Mouse (Mus musculus) forebrain, postnatal 0 days (tissue): ENCODE measurements at regions not wholly inside any gene's neighbourhood (a gene's known extent, or its start where the extent isn't known, plus 50 kb on each side); places are given as distances from the start of the nearest gene placed in this dataset.

Experiments
- ATAC-seq: fragments of 200-750 bp; cut with Nextera tagmentation; 2 replicates; pipeline ENCODE4 v1.8.0; 2017; ENCODE audit warnings: mild to moderate bottlenecking, moderate library complexity
- DNase-seq: peaks from one replicate; pipeline ENCODE4 v3.0.0-alpha.2; 2015
- H3K27ac ChIP-seq: fragments of 300-500 bp; sonication (generic); 2 replicates; pipeline ENCODE4 v1.5.1; 2014; ENCODE audit warnings: low read depth, mild to moderate bottlenecking, antibody characterized with exemption, low read length, moderate library complexity, mixed read lengths
- H3K27me3 ChIP-seq: fragments of 300-500 bp; sonication (generic); 2 replicates; pipeline ENCODE4 v1.6.1; 2014; ENCODE audit warnings: mild to moderate bottlenecking, low read length, mixed read lengths; ENCODE audit not compliant: insufficient read depth
- H3K36me3 ChIP-seq: fragments of 300-500 bp; sonication (generic); 2 replicates; pipeline ENCODE4 v1.6.1; 2014; ENCODE audit warnings: mild to moderate bottlenecking, moderate library complexity; ENCODE audit not compliant: insufficient read depth
- H3K4me1 ChIP-seq: fragments of 300-500 bp; sonication (generic); 2 replicates; pipeline ENCODE4 v1.6.1; 2014; ENCODE audit warnings: antibody characterized with exemption; ENCODE audit not compliant: insufficient read depth
- H3K4me2 ChIP-seq: fragments of 300-500 bp; sonication (generic); 2 replicates; pipeline ENCODE4 v1.6.1; 2014; ENCODE audit warnings: low read depth, mild to moderate bottlenecking, moderate library complexity
- H3K4me3 ChIP-seq: fragments of 300-500 bp; sonication (generic); 2 replicates; pipeline ENCODE4 v1.5.1; 2014; ENCODE audit warnings: low read depth, low read length, mixed read lengths
- H3K9ac ChIP-seq: fragments of 300-500 bp; sonication (generic); 2 replicates; pipeline ENCODE4 v1.6.1; 2014; ENCODE audit warnings: mild to moderate bottlenecking
- H3K9me3 ChIP-seq: fragments of 300-500 bp; sonication (generic); 2 replicates; pipeline ENCODE4 v1.6.1; 2016; ENCODE audit warnings: low read length
- CTCF ChIP-seq: sonication (generic); IDR thresholded peaks from 2 replicates; pipeline ENCODE4 v1.5.1; 2016; ENCODE audit warnings: antibody characterized with exemption, control low read depth, low read depth
- WGBS: fragments of 180-500 bp; shearing (Covaris S2); extraction: QIAGEN DNeasy Blood & Tissue Kit; methylation state at CpG from one replicate; pipeline ENCODE4 v1.1.7; 2014; 5-methylcytosine and 5-hydroxymethylcytosine counted together

GRCm38 (mm10) chr4:137216908-137217497 lies 60.3 kb upstream of the Wnt4 start:
- Histone ChIP-seq H3K4me3 (no peak overlapping the region), H3K9ac (no peak overlapping the region), H3K27ac (no peak overlapping the region), H3K9me3 (no peaks in the 10 kb centered on the region), H3K4me2 (no peak overlapping the region), H3K27me3 (no peaks in the 10 kb centered on the region), H3K4me1 (no peaks in the 10 kb centered on the region), H3K36me3 (no peaks in the 10 kb centered on the region)
- 80% methylated on average over 9 of the region's 9 CpGs for WGBS
- ATAC-seq (no peak), DNase-seq (no peak)
- TF ChIP-seq CTCF, result no peak

GRCm38 (mm10) chr4:137214573-137214972 lies 62.7 kb upstream of the Wnt4 start:
- ATAC-seq (no peak), DNase-seq (no peak)
- Histone ChIP-seq H3K27me3 (no peaks in the 10 kb centered on the region), H3K36me3 (no peaks in the 10 kb centered on the region), H3K9ac (no peak overlapping the region), H3K4me2 (no peak overlapping the region), H3K9me3 (no peaks in the 10 kb centered on the region), H3K4me3 (no peak overlapping the region), H3K27ac (no peak overlapping the region), H3K4me1 (no peaks in the 10 kb centered on the region)
- 84% methylated on average over 8 of the region's 8 CpGs for WGBS
- TF ChIP-seq CTCF, result no peak

GRCm38 (mm10) chr4:137212846-137213245 lies 64.4 kb upstream of the Wnt4 start:
- Histone ChIP-seq H3K9me3 (no peaks in the 10 kb centered on the region), H3K27ac (no peak overlapping the region), H3K4me1 (no peaks in the 10 kb centered on the region), H3K27me3 (no peaks in the 10 kb centered on the region), H3K9ac (no peak overlapping the region), H3K4me2 (no peak overlapping the region), H3K4me3 (no peak overlapping the region), H3K36me3 (no peaks in the 10 kb centered on the region)
- no peak for DNase-seq
- no peak for TF ChIP-seq CTCF
- WGBS, result 86% methylated on average over 9 of the region's 9 CpGs
- ATAC-seq, result no peak

GRCm38 (mm10) chr4:137212106-137212505 lies 65.2 kb upstream of the Wnt4 start:
- WGBS, result 29% methylated on average over 14 of the region's 14 CpGs
- DNase-seq, result no peak
- H3K27ac ChIP-seq, result no peak overlapping the region

GRCm38 (mm10) chr4:137211288-137211687 lies 66.0 kb upstream of the Wnt4 start:
- H3K27me3 ChIP-seq, result no peaks in the 10 kb centered on the region
- DNase-seq (peak; percentile 18), ATAC-seq (no peak)
- H3K4me1 ChIP-seq, result no peaks in the 10 kb centered on the region
- no peaks in the 10 kb centered on the region for H3K9me3 ChIP-seq
- WGBS, result 66% methylated on average over 4 of the region's 4 CpGs
- H3K4me2 ChIP-seq, result no peak overlapping the region
- H3K4me3 ChIP-seq, result no peak overlapping the region
- H3K9ac ChIP-seq, result no peak overlapping the region
- TF ChIP-seq CTCF, result no peak
- H3K36me3 ChIP-seq, result no peaks in the 10 kb centered on the region
- no peak overlapping the region for H3K27ac ChIP-seq

More at GRCm38 (mm10) chr4:137212106-137212505, 65.2 kb upstream of the Wnt4 start:
- no peaks in the 10 kb centered on the region for H3K36me3 ChIP-seq
- H3K9ac ChIP-seq, result no peak overlapping the region
- H3K27me3 ChIP-seq, result no peaks in the 10 kb centered on the region
- H3K9me3 ChIP-seq, result no peaks in the 10 kb centered on the region
- no peak for ATAC-seq
- H3K4me2 ChIP-seq, result no peak overlapping the region
- no peaks in the 10 kb centered on the region for H3K4me1 ChIP-seq
- no peak overlapping the region for H3K4me3 ChIP-seq
- no peak for TF ChIP-seq CTCF

- TF ChIP-seq CTCF, result no peak
- 89% methylated on average over 4 of the region's 4 CpGs for WGBS
- ATAC-seq (no peak), DNase-seq (no peak)
- Histone ChIP-seq H3K4me3 (no peak overlapping the region), H3K27me3 (no peaks in the 10 kb centered on the region), H3K4me1 (no peaks in the 10 kb centered on the region), H3K36me3 (no peaks in the 10 kb centered on the region), H3K27ac (no peak overlapping the region), H3K9ac (no peak overlapping the region), H3K4me2 (no peak overlapping the region), H3K9me3 (no peaks in the 10 kb centered on the region)
Observed at GRCm38 (mm10) chr4:137210525-137210924, 66.8 kb upstream of the Wnt4 start.

GRCm38 (mm10) chr4:137200968-137201367 lies 76.3 kb upstream of the Wnt4 start:
- Histone ChIP-seq H3K27ac (no peak overlapping the region), H3K27me3 (no peaks in the 10 kb centered on the region), H3K36me3 (no peaks in the 10 kb centered on the region), H3K9me3 (no peaks in the 10 kb centered on the region), H3K4me2 (no peak overlapping the region), H3K4me3 (no peak overlapping the region), H3K9ac (no peak overlapping the region), H3K4me1 (no peaks in the 10 kb centered on the region)
- no peak for DNase-seq
- TF ChIP-seq CTCF, result no peak
- 78% methylated on average over 7 of the region's 7 CpGs for WGBS
- ATAC-seq, result no peak

GRCm38 (mm10) chr4:137200426-137200825 lies 76.9 kb upstream of the Wnt4 start:
- Histone ChIP-seq H3K9me3 (no peaks in the 10 kb centered on the region), H3K4me2 (no peak overlapping the region), H3K36me3 (no peaks in the 10 kb centered on the region), H3K27ac (no peak overlapping the region), H3K9ac (no peak overlapping the region), H3K4me3 (no peak overlapping the region), H3K27me3 (no peaks in the 10 kb centered on the region), H3K4me1 (no peaks in the 10 kb centered on the region)
- no peak for TF ChIP-seq CTCF
- no peak for DNase-seq
- 50% methylated on average over 9 of the region's 9 CpGs for WGBS
- ATAC-seq, result no peak
